ENCODE assay signal across 14 mouse cellular contexts in genomic region chr16:42938211-42938610, GRCm38 (mm10).
"Had no signal": no experiment of that assay in that cellular context is flagged by ENCODE, and none has a peak within 500 bp of the region (broad histone marks: within the 10 kb centered on the region; RNA-seq: fewer than 3 reads in every experiment).

No protein-coding gene starts in this region.

- H3K4me1 ChIP-seq: limb, embryonic 15.5 days; liver, embryonic 12.5 days; neural tube, embryonic 12.5 days had no signal

- H3K4me3 ChIP-seq: left cerebral cortex, adult 2 months; limb, embryonic 15.5 days; liver, embryonic 12.5 days; midbrain, embryonic 10.5 days; myocyte; neural tube, embryonic 12.5 days had no signal

- H3K9ac ChIP-seq: limb, embryonic 15.5 days; liver, embryonic 12.5 days; lung, embryonic 14.5 days; neural tube, embryonic 12.5 days had no signal

- H3K27me3 ChIP-seq: limb, embryonic 15.5 days; liver, embryonic 12.5 days; neural tube, embryonic 12.5 days had no signal

- H3K27ac ChIP-seq: kidney, postnatal 0 days; left cerebral cortex, adult 2 months; limb, embryonic 15.5 days; liver, embryonic 12.5 days; midbrain, embryonic 10.5 days; neural tube, embryonic 12.5 days; stomach, postnatal 0 days had no signal

- H3K4me2 ChIP-seq: limb, embryonic 15.5 days; liver, embryonic 12.5 days; lung, embryonic 14.5 days; neural tube, embryonic 12.5 days had no signal

- ATAC-seq: liver, embryonic 12.5 days had no signal

- H3K36me3 ChIP-seq: limb, embryonic 15.5 days; liver, embryonic 12.5 days; midbrain, embryonic 10.5 days; neural tube, embryonic 12.5 days had no signal

- H3K9me3 ChIP-seq: limb, embryonic 15.5 days; liver, embryonic 12.5 days; midbrain, embryonic 10.5 days; neural tube, embryonic 12.5 days had no signal

- DNase-seq: kidney, postnatal 4 days; lung, embryonic 14.5 days; lung, postnatal 10 days; lung, postnatal 4 days; midbrain, embryonic 14.5 days; thymus, postnatal 14 days had no signal
